Mouse (Mus musculus): ENCODE measurements around the gene Baz2a.
"Not testable (repeated sequence)": the region's sequence is repeated elsewhere in the genome, so short reads cannot be mapped to it uniquely, and the experiment has no call there.

The Baz2a gene

DNA sequence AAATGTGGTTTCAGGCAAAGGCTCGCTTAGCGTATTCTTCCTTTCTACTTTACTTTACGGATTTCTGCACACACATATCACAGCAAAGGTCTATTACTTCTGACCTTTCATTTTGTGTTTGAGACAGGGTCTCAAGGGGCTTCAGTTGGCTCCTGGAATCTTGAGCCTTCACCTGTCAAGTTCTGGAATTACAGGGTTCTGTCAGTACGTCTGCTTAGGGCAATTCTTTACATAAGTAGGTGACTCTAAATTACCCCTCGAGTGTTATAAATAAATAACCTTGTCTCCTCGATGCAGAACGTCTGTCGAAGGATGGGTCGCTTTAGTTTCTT, 8.9 kb upstream of the Baz2a start:
- DNase-seq = no peak

DNA sequence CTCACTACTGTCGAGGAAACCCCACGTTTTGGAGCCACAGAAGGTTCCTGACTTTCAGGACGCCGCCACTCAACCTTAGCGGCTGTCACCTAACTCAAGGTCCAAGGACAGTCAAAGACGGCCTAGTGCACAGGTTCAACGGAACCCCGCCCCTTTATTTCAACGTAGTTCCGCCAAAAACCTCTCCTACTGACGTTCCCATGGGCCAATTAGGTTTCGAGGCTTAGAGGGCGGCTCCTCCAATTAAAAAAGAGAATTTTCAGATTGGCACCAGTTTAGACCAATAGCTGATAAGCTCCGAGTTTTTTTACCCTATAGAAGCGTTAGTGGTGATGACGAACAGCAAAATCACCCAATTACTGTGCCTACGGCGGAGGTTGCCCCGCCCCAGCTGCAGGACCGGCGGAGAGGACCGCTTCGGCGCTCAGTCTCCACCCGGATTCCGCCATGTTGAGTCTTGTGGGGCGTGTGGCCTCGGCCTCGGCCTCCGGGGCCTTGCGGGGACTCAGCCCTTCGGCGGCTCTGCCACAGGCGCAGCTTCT, 8.4 kb upstream of the Baz2a start, which contains the start of gene Atp5b:
Gene Atp5b (plus strand): TSS at position 394 of the 542 bp plus-strand sequence.
- DNase-seq = peak; percentile 98 to 99

DNA sequence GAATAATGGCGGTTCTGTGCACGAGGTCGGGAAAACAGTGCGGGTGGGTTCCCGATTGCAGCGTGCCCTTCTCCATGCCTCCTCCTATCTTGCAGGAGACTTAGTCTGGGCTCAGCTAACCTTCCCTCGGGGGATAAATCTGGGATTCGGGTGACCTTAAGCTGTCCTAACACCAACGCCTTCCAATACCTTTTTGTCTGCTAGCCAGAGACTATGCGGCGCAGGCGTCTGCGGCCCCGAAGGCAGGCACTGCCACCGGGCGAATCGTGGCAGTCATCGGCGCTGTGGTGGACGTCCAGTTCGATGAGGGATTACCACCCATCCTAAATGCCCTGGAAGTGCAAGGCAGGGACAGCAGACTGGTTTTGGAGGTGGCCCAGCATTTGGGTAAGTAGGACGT, 7.7 kb upstream of the Baz2a start:
- peak; percentile 42 to 48 for DNase-seq

DNA sequence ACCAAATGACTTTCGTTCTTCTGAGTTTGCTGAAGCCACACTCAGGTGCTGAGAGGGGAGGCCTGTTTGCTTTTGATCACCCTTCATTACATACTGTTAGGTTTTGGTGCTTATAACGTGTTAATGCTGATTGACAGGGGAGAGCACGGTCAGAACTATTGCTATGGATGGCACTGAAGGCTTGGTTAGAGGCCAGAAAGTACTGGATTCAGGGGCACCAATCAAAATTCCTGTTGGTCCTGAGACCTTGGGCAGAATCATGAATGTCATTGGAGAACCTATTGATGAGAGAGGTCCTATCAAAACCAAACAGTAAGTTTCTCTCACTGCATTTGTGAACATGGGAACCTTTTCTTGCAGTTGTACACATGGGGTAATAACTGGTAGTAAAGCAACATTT, 7.2 kb upstream of the Baz2a start:
- DNase-seq = no peak

DNA sequence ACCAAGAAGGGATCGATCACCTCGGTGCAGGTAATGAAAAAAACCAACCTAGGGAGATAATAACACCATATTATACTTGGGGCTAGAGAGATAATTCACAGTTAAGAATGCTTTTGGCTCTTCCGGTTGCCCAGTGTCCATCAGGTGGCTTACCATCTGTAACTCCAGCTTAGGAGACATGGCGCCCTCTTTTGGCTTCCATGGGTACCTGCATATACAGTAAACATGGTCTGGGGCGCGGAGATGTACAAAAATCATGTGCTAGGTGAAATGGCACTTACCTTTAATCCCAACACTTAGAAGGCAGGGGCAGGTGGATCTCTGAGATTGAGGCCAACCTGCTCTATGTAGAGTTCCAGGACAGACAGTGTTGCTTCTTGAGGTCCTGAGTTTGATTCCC, 5.0 kb upstream of the Baz2a start:
- peak in 1 of 2 experiments; percentile 55 for DNase-seq

DNA sequence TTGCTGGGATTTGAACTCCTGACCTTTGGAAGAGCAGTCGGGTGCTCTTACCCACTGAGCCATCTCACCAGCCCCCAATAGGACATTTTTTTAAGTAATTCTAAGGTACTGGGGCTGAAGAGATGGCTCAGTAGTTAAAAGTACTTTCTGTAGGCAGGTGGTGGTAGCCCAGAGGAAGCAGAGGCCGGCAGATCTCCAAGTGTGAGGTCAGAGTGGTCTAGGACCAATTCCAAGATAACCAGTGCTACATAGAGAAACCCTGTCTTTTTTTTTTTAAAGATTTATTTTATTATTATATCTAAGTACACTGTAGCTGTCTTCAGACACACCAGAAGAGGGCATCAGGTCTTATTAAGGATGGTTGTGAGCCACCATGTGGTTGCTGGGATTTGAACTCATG, 4.2 kb upstream of the Baz2a start:
- not testable (repeated sequence) for DNase-seq

DNA sequence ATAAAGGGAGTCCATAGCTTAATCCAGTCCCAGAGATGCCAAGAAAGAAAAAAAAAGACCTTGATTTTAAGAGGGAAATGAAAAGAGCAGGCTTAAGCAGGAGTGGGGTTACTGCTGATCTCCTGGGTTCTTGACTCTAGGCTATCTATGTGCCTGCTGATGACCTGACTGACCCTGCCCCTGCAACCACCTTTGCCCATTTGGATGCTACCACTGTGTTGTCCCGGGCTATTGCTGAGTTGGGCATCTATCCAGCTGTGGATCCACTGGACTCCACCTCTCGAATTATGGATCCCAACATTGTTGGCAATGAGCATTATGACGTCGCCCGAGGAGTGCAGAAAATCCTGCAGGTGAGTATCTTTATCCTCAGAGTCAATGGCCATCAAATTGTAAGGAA, 3.2 kb upstream of the Baz2a start:
- DNase-seq = no peak

DNA sequence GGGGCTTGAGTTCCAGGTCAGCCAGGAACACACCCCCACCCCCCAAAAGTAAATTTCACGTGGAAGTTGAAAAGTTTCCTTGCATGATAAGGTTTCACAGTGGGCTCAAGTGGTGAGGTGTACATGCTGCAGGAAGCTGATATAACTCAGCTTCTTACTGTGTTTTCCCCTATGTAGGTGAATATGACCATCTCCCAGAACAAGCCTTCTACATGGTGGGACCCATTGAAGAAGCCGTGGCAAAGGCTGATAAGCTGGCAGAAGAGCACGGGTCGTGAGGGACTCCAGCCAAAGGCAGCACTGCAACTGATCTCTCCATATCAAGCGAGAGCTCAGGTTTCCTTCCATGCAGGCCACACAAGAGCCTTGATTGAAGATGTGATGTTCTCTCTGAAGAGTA, 1.5 kb upstream of the Baz2a start:
- DNase-seq = no peak

DNA sequence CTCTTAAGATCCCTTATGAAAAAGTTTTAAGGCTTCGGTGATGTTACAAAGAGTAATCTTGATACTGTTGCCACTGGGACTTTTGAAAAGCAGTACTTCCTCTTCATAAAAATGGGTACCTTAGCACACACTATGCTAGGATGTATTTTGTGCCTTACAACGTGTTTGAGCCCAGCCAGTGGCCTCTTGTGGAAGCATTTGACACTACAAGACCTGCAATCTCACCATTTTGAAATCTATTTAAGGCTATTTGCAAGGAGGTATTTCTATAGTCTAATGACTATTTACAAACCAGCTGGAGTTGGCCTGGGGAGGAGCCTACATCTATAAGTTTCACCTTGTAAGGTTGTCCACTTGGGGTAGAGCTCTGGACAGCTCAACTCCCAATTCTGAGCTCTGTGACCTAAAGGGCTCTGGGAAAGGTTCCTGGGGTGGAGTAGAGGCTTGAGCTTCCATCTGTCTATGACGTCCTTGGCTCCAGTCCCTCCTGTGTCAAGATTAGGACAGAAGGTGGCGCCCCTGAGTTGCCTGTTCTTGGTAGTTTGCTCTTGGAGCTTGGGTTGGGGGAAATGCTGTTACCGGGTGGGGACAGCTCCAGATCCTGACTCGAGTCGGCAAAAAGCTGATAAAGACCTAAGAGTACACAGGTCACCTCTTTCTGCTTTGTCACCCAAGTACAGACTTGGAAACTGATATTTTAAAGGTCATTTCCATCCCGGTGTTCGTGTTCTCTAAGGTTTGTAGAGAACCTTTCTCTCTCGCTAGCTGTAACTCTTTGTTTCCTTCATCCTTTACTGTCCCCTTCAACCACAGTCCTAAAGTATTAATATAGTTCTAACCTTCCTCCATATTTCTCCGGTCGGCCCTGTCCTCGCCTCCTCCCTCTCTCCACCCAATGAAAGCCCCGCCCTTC, 470 bp upstream of the Baz2a start:
- peak; percentile 88 to 93 for DNase-seq

DNA sequence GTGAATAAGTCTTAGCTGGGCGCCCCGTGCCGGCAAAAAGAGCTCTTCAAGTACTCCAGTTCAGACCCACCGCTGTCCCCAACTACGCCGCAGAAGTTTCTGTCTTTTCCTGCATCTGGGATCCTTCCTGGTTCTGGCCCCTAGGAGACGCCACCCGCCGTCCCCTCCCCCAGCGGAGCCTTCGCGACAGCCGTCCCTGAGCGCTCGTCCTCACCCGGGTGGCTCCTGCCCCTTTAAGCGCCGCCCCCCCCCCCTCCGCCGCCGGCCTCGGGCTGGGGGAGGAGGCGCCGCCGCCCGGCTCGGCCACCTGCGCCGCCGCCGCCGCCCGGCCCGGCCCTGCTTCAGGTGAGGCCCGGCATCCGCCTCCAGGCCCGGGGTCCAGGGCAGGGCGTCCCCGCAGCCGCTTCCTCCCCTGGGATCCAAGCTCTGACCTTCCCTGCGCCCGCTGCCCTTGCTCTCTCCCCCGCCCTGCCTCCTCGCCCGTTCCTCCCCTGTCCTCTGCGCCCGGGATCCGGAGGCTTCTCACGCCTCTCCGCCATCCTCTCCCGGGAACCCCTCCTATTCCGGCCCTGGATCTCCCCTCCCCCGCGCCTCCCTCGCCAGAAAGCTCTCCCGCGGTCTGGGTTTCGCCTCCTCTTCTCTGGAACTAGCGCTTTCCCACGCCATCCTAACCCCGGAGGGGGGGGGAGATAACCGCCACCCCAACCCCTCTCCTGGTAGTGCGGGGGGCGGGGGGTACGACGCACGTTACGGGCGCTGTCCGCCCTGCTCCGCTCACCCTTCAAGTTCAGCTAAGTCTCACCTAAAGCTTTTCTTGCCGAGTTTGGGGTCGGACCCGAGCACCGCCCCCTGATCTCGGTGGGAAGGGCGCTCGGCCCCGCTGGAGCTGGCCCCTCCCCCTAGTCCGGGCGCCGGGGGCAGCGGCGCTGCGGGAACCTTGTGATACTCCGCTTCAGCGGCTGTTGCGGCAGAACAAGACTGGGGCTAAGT, 1.4 kb downstream of the Baz2a start:
- DNase-seq = peak; percentile 90 to 92

DNA sequence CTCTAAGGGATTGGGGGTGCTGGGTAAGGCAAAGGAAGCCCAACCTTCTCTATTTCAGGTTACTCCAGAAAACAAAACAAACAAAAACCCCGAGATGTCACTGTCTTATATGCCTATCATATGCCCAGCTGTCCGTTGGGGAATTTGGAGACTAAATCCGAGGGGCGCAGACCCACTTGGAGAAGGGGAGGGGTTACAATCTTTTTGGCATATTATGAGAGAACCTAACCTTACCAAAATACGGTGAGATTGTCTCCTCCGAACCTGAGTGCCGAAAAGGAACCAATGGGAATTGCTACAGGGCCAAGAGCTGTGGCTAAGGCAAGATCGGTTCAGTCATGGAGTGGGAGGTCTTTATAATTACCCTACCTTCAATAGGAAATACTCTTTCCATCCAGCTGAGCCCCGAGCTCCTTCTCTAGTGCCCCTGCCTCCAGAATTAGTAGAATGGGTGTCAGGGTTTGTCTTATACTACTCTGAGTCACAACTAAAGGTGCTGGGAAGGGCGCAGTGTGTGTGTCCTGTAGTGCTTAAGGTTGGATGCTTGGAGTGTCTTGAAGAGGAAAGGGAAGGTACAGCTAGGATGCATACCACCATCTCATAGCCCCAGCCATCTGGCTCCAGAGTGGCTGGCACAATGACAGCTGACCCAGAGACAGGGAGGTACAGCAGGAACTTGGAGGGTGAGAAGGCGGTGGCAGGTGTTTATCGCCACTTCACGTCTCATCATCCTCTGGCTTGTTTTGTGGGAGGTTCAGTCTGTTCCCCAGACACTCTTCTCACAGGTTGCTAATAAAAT, 2.3 kb downstream of the Baz2a start:
- peak; percentile 25 to 45 for DNase-seq

DNA sequence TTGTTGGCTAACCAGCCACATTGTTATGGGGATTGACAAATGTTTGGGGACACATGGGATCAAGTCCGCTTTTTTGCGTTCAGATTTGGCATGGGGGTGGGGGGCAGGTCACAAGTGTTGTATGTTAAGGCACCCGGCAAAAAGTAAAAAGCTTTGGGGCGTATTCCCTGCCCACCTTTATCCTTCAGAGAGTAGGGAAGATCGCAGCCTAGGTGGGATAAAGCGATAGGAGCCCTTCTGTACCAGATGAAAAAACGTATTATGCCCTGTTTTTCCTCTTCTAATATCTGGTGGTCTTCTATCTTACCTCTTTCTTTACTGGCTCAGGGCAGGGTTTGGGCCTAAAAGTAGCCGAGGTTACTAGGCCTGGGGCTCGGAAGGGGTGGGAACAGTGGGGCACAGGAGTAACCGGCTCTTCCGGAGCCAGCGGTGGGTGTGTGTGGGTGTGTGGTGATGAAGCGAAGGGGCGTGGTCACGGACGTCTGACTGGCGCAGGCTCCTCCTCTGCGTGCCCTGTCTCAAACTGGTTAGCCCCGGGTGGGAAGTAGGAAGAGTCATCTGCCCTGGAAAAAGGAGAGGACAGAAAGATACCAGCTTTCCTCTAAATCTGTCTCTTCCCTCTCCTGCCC, 3.1 kb downstream of the Baz2a start:
- DNase-seq = peak; percentile 92 to 94

DNA sequence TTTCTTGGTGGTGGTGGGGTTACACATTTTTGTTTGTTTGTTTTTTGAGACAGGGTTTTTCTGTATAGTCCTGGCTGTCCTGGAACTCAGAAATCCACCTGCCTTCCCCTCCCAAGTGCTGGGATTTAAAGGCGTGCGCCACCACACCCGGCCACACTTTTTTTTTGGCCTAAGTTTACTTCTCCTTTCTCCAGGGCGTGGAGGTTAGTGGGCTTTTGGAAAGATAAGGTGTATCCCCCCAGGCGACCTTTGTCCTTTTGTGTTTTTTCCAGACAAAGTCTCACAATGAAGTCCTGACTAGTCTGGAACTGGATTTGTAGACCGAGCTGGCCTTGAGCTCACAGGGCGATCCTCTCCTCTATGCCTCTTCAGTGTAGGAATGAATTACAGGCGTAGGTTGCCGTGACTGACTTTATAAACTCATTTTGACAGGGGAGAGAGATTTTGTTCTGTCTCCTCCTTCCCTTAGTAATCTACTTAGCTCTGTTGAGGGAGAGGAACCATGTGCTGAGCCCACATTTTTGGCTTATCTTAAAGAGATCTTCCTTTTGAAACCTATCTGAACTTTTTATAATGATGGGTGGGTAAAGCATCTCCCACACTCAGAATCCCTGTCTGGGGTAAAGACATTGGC, 3.7 kb downstream of the Baz2a start:
- no peak for DNase-seq

DNA sequence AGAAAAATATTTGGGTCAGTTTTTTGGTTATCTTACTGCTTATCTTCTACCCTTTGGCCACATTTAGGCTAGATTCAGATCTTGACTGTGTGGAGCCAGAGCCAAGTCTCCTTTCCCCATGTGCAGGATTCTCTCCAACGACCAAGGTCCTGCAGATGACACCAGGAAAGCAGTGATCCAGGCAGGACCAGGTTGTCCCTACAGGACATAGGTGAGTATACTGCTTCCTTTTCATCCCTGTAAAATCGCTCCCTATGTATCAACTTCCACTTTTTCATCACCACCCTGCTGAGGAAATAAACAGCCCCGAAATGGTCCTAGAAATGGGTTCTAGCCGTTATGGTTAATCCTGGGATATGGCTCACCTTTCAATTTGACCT, 4.9 kb downstream of the Baz2a start:
- no peak for DNase-seq

DNA sequence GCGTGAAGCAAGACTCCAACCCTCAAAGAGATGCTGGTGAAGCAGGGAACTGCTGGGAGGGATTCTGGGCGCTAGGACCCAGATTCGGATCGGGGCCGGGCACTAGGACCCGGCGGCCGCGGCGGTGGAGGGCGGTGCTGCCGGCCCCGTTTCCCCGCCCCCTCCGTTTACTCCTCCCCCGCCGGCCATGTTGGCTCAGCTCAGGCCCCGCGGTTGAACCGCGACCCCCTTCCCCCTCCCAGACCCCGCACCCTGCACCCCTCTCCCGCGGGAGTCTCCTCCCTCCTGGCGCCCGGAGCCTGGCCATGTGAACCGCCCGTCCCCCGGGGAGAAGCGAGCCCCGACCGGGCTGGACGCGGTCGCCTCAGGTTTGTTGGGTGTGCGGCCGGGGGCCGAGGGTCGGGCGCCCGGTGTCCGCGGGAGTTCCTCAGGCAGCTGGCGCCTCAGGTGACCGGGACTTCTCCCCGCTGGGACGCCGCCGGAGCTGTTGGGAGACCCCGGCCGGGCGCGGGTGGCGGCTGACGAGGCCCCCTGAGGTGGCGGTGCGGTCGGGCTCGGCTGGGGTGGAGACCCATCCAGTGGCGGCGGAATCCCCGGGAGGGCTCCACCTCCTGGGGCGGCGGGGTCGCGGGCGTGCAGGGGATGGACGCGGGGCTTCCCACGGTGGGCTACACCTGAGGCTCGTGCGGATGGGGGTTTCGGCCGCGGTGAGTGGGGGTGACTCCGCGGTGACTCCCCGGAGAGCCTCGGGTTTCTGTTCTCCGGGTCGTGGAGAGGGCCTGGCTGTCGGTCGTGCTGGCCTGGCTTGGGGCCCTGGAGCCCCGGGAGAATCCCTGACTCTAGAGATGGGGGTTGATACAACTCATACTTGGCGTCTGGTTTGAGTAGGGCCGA, 5.6 kb downstream of the Baz2a start:
- DNase-seq = peak; percentile 90

DNA sequence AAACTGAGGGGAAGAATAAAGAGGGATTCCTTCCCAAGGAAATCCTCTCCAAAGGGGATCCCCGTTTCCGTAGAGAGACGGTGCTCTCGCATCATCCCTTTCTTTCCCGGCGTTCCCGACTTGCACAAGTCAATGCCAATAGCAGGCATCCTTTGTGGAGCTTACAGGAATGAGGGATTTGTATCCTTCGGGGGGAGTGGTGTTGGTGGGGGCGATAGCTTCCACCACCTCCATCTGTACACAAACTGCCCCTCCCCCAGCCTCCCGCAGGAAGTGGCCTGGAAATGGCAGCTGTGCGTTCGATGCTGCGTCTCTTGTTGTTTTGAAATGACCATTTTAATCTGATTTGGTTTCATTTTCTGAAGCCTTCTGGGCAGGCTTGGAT, 6.2 kb downstream of the Baz2a start:
- DNase-seq = peak; percentile 75 to 77

DNA sequence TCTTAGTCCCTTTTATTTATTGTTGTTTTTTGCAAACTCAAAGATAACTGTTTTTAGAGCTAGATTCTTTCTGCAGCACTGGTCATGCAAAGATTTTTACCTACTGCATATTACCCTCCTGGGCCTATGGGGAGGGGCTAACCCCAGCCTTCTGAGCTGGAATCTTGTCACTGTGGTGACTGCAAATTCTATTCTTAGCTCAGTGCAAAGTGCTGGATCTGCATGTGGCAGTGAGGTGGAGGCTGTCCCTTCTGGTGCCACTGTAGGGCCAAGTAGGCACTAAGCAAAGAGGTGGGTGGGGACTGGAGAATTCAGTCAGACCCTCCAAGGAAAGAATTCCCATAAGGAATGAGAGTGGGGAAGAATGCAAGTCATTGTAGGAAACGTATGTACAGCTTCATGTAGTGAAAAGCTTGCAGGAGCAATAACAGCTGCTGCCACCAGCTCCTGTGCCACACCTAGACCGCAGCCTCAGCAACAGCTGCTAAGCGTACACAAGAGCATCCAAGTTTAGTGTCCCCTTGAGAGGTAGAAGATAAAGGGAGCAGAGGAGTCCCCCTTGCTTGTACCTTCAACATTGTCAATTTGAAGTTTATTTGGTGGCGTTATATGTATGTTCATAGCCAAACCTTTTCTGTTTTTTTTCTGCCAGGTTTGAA, 18.9 kb downstream of the Baz2a start:
- no peak for DNase-seq

DNA sequence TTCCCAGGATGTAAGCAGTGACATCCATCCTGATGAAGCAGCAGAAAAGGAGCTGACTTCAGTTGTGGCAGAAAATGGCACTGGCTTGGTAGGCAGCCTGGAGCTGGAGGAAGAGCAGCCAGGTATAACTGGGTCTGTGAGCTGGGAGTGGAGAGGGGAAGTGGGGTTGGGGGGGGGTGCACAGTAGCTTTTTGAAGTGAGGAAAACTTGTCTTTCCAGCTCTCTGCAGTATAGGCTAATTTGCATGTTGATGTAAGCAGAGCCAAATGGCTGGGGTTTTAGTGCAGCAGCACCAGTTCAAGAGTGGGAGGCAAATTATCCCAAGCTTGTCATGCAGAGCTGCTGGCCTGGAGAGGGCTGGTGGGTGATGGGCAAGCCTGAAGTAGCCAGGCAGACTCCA, 19.9 kb downstream of the Baz2a start:
- no peak for DNase-seq

DNA sequence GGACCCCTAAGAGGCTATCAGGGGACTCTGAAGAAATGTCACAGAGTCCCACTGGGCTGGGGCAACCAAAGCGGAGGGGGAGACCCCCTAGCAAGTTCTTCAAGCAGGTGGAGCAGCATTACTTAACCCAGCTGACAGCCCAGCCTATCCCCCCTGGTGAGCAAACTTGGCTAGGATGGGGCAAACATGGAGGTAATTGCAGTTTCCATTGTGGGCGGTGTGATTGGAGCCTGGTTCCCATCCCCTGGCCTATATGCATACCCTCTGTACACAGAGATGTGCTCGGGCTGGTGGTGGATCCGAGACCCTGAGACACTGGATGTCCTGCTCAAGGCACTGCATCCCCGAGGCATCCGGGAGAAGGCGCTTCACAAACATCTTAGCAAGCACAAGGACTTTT, 32.5 kb downstream of the Baz2a start:
- DNase-seq = no peak

DNA sequence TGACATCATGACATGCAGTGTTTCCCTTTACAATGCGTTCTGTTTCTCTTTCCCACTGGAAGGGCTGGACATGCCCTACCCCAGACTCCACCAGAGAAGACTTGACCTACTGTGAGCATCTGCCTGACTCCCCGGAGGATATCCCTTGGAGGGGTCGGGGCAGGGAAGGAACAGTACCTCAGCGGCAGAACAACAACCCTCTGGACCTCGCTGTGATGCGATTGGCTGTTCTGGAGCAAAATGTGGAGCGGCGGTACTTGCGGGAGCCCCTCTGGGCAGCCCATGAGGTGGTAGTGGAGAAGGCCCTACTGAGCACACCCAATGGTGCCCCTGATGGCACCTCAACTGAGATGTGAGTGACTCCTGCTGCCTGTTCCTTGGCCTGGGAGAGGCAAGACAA, 33.5 kb downstream of the Baz2a start:
- no peak for DNase-seq

All from lung, postnatal 4 days (tissue).